Mouse (Mus musculus): ENCODE data around the gene Pcnx.

DNA sequence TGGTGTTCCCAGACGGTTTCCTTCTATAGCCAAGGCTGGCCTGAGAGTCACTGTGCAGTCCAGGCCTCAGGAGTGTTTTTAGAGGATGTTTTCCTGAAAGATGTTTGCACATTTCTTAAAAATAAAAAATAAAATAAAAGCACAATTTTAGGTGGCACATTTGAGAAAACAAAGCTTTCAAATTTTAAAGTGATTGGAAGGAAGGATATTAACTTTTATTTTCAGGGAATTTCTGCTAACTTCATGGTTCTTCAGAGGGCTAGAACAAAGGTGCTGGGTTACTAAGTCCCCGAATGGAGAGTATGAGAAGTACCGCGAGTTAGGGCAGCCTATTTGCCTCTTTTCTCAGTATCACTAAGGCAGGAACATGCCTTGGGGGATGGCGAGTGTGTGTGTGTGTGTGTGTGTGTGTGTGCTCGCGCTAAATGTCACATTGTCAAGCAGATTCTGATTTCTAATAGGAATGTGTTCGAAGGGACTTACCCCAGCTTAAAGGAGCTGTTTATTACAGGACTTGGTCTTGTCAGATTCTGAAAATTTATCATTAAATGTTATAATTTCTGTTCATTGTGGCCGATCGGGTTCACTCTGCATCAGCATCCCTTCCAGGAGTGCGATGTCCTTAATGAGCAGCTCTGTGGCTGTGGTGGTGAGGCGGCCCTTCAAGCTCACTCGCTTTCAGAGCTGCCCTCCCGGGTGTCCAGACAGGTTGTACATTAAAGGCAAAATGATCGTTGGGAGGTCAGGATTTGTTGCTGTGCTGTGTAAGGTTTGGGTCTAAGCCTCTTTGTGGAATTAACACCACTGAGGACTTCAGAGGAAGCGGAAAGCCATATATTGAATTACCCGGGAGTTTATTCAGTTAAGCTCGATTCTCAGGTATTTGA, 1.6 kb downstream of the Pcnx start:
- no peak for TF ChIP-seq POLR2A (IDR thresholded peaks at IDR 0.05; ENCODE audit: insufficient read length, low read depth)
- TF ChIP-seq TCF12 (IDR thresholded peaks at IDR 0.05; ENCODE audit: insufficient read depth, poor library complexity, severe bottlenecking), result no peak
- TF ChIP-seq SRF (IDR thresholded peaks at IDR 0.05; ENCODE audit: control insufficient read depth, insufficient read length, low read depth), result no peak
- TF ChIP-seq TCF3 (IDR thresholded peaks at IDR 0.05; ENCODE audit: insufficient read length, low read depth), result no peak
- TF ChIP-seq MYOD1 (IDR thresholded peaks at IDR 0.05; ENCODE audit: control insufficient read depth in 1 of 3, insufficient read length in 2 of 3, low read depth in 2 of 3), result no peak
- no peak for TF ChIP-seq MAX (IDR thresholded peaks at IDR 0.05; ENCODE audit: low read depth)
- TF ChIP-seq USF1 (IDR thresholded peaks at IDR 0.05; ENCODE audit: low read depth), result no peak

Measured in myocyte (in vitro differentiated cells).